ENCODE assay signal across 15 mouse cellular contexts in the genomic region with DNA sequence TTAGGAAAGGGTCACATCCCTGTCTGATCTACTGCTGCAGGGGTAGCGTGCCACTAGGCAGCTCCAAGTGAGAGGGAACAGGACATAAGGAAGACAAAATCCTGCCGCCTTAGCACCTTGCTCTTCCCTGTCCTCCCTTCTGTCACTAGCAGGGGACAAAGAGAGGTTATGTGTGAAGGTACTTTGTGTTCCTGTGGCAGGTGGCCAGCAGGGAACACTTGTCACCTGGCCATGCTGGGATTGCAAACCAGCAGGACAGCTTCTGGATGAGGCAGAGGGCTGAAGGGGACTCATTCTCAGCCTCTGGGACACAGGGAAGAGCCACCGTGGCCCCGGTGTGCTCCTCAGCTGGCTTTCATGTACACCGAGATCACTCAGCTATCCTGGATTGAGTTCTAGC. TPM values are rescaled to one million over a fixed set of nuclear protein-coding genes. Genes with fewer than 3 reads are reported as not detected.
DNase-seq lines count a peak whose midpoint lies in the region; TF ChIP-seq lines count a peak whose summit lies in the region.
"Had no signal": no experiment of that assay in that cellular context is flagged by ENCODE, and none has a peak within 500 bp of the region (broad histone marks: within the 10 kb centered on the region; RNA-seq: fewer than 3 reads in every experiment).

No protein-coding gene starts in this region.

- 58% methylated on average over 5 of the region's 5 CpGs for WGBS in small intestine, adult 2 months

- DNase-seq in cerebellum, adult 18-20 months, result peak; percentile 36 to 58
- no peak for DNase-seq in cerebellum, adult 11 months
- peak; percentile 12 to 27 for DNase-seq in heart, postnatal 10 days
- no peak for DNase-seq in heart, postnatal 14 days
- DNase-seq in lung, adult 18-20 months, result peak; percentile 34 to 48
- no peak for DNase-seq in lung, postnatal 10 days
- no peak for DNase-seq in ovary, postnatal 36 days (ENCODE audit: low spot score)
- DNase-seq: retina, postnatal 1 day; thymus, postnatal 14 days had no signal

- no peak for TF ChIP-seq POLR2A in small intestine, adult 2 months (IDR thresholded peaks at IDR 0.05; ENCODE audit: low read depth, low read length)

- no peaks in the 10 kb centered on the region for H3K27me3 ChIP-seq in small intestine, adult 2 months (ENCODE audit: control insufficient read depth, insufficient read depth, low read length)
- H3K27me3 ChIP-seq: embryonic facial prominence, embryonic 12.5 days; hindbrain, embryonic 13.5 days; limb, embryonic 12.5 days; neural tube, embryonic 15.5 days had no signal

- H3K4me1 ChIP-seq in small intestine, adult 2 months (ENCODE audit: control insufficient read depth, insufficient read depth, insufficient read length, low read length), result peaks cover 12% of the 10 kb centered on the region
- H3K4me1 ChIP-seq: neural tube, embryonic 15.5 days had no signal

- H3K36me3 ChIP-seq in small intestine, adult 2 months (ENCODE audit: control insufficient read depth, insufficient read depth, low read length), result no peaks in the 10 kb centered on the region
- H3K36me3 ChIP-seq: embryonic facial prominence, embryonic 12.5 days; hindbrain, embryonic 13.5 days; limb, embryonic 12.5 days; neural tube, embryonic 15.5 days had no signal

- peak overlapping the region; percentile 58 for H3K27ac ChIP-seq in small intestine, adult 2 months (ENCODE audit: insufficient read depth, low read depth, low read length)
- H3K27ac ChIP-seq: embryonic facial prominence, embryonic 12.5 days; hindbrain, embryonic 13.5 days; layer of hippocampus, adult 2 months; limb, embryonic 12.5 days; neural tube, embryonic 15.5 days had no signal

- TF ChIP-seq CTCF in small intestine, adult 2 months (IDR thresholded peaks at IDR 0.05; ENCODE audit: extremely low read depth, insufficient read length, insufficient replicate concordance, low read depth, low read length), result no peak

- H3K4me3 ChIP-seq in small intestine, adult 2 months (ENCODE audit: low read depth, low read length), result no peak overlapping the region
- H3K4me3 ChIP-seq: embryonic facial prominence, embryonic 12.5 days; hindbrain, embryonic 13.5 days; layer of hippocampus, adult 2 months; limb, embryonic 12.5 days; neural tube, embryonic 15.5 days had no signal

- intact Hi-C loops in heart, postnatal 10 days (cut with DNase I), result no loop called here
- intact Hi-C loops in heart, postnatal 14 days (cut with DNase I), result no loop called here

RNA-seq across cellular contexts. Expression of gene Tob1, which starts 39.6 kb away (rescaled TPM):
- 10 to 100 TPM; 67.4 to 81.0 TPM for total RNA-seq in heart, postnatal 10 days (2021)
- 10 to 100 TPM; 64.1 to 67.6 TPM for total RNA-seq in heart, postnatal 14 days (2021)
- polyA plus RNA-seq in small intestine, adult 2 months (2012; rRNA removed), result 80.2 and 180 TPM in 2 replicates

Comparison
In these comparisons a context has a peak if more than half of its experiments do, and no peak if none do; other contexts are left out.
1. DNase-seq: peak in cerebellum, adult 18-20 months (2 of 2), heart, postnatal 10 days (2 of 2) and lung, adult 18-20 months (2 of 2); none in cerebellum, adult 11 months (single experiment), heart, postnatal 14 days (0 of 2), lung, postnatal 10 days (single experiment) and ovary, postnatal 36 days (single experiment).